Mouse (Mus musculus) heart, postnatal 0 days (tissue): ENCODE data around the gene Nrros. TPM values are rescaled to one million over a fixed set of nuclear protein-coding genes. Genes with fewer than 3 reads are reported as not detected.

Experiments used
- ATAC-seq: fragments of 200-750 bp; cut with Nextera tagmentation; 2 replicates; pipeline ENCODE4 v1.8.0; 2017; ENCODE audit warnings: low read depth, moderate number of reproducible peaks, moderate library complexity; ENCODE audit not compliant: insufficient read depth
- DNase-seq: peaks from one replicate; pipeline ENCODE4 v3.0.0-alpha.2; 2016; ENCODE audit warnings: low spot score
- H3K27ac ChIP-seq: fragments of 300-500 bp; sonication (generic); 2 replicates; pipeline ENCODE4 v1.5.1; 2014; ENCODE audit warnings: low read depth, mild to moderate bottlenecking
- H3K27me3 ChIP-seq: fragments of 300-500 bp; sonication (generic); 2 replicates; pipeline ENCODE4 v1.6.1; 2014; ENCODE audit warnings: low read length, mixed read lengths; ENCODE audit not compliant: control insufficient read depth, insufficient read depth
- H3K36me3 ChIP-seq: fragments of 300-500 bp; sonication (generic); replicated peaks from 2 replicates; pipeline ENCODE4 v1.6.1; 2014; ENCODE audit warnings: low read length, mixed read lengths; ENCODE audit not compliant: control insufficient read depth, insufficient read depth
- H3K4me1 ChIP-seq: fragments of 300-500 bp; sonication (generic); 2 replicates; pipeline ENCODE4 v1.6.1; 2014; ENCODE audit warnings: antibody characterized with exemption; ENCODE audit not compliant: control insufficient read depth, insufficient read depth
- H3K4me2 ChIP-seq: fragments of 300-500 bp; sonication (generic); 2 replicates; pipeline ENCODE4 v1.6.1; 2014; ENCODE audit warnings: low read depth, mild to moderate bottlenecking, low read length, moderate library complexity
- H3K4me3 ChIP-seq: fragments of 300-500 bp; sonication (generic); 2 replicates; pipeline ENCODE4 v1.5.1; 2014; ENCODE audit warnings: low read depth, low read length
- H3K9ac ChIP-seq: fragments of 300-500 bp; sonication (generic); replicated peaks from 2 replicates; pipeline ENCODE4 v1.6.1; 2014; ENCODE audit warnings: low read depth, low read length, mixed read lengths
- H3K9me3 ChIP-seq: fragments of 300-500 bp; sonication (generic); replicated peaks from 2 replicates; pipeline ENCODE4 v1.6.1; 2016; ENCODE audit warnings: low read length; ENCODE audit not compliant: control insufficient read depth
- CTCF ChIP-seq: IDR thresholded peaks from 2 replicates; pipeline ENCODE4 v1.5.1; 2016; ENCODE audit warnings: antibody characterized with exemption, control low read depth, low read depth
- EP300 ChIP-seq: IDR thresholded peaks from 2 replicates; pipeline ENCODE4 v1.6.1; 2016; ENCODE audit warnings: antibody characterized with exemption, low read depth
- whole genome bisulfite sequencing: fragments of 180-500 bp; shearing (Covaris S2); extraction: QIAGEN DNeasy Blood & Tissue Kit; methylation state at CpG from one replicate; pipeline ENCODE4 v1.1.7; 2014; 5-methylcytosine and 5-hydroxymethylcytosine counted together
- polyA plus RNA-seq: library from polyadenylated mRNA; unstranded; fragments of >200 nt; fragmentation: Nextera tagmentation; extraction: Ambion mirVana; gene quantifications from 2 replicates; pipeline ENCODE4 v1.2.1, GENCODE M21; 2015
- total RNA-seq: library from RNA; depleted of rRNA; stranded (reverse); fragments of >200 nt; gene quantifications from 2 replicates; pipeline ENCODE4 v1.2.3, GENCODE M21; 2014; ENCODE audit warnings: low replicate concordance

The Nrros gene
- total and polyA plus RNA-seq, 2 experiments from 2014 or later = 6.1 to 13.4 TPM

- H3K4me2 ChIP-seq = peak overlapping the region; percentile 14; the same call in 1 of the 2 replicates
- WGBS = 52% methylated on average over 9 of the region's 9 CpGs
- H3K36me3 ChIP-seq = no peaks in the 10 kb centered on the region
- DNase-seq (no peak), ATAC-seq (no peak)
- H3K27ac ChIP-seq = peak overlapping the region; percentile 52; the same call in 1 of the 2 replicates
- H3K4me1 ChIP-seq = peaks cover 17% of the 10 kb centered on the region
- no peaks in the 10 kb centered on the region for H3K27me3 ChIP-seq
- H3K4me3 ChIP-seq = no peak overlapping the region
- TF ChIP-seq CTCF (no peak), EP300 (no peak)
- H3K9me3 ChIP-seq = no peaks in the 10 kb centered on the region
- no peak overlapping the region for H3K9ac ChIP-seq
Observed at GRCm38 (mm10) chr16:32160742-32161323, 4.6 kb downstream of the Nrros start.

GRCm38 (mm10) chr16:32158966-32159365 is 6.4 kb downstream of the Nrros start:
- 93% methylated on average over 3 of the region's 3 CpGs for WGBS
- Histone ChIP-seq H3K36me3 (no peaks in the 10 kb centered on the region), H3K27me3 (no peaks in the 10 kb centered on the region), H3K9me3 (no peaks in the 10 kb centered on the region), H3K4me2 (no peak overlapping the region), H3K4me1 (peaks cover 14% of the 10 kb centered on the region; the same call in 1 of the 2 replicates), H3K9ac (no peak overlapping the region), H3K4me3 (no peak overlapping the region), H3K27ac (no peak overlapping the region)
- TF ChIP-seq CTCF = no peak
- no peak for TF ChIP-seq EP300
- DNase-seq (no peak), ATAC-seq (no peak)

GRCm38 (mm10) chr16:32157369-32157768 is 8.0 kb downstream of the Nrros start:
- no peak overlapping the region for H3K27ac ChIP-seq
- ATAC-seq (no peak), DNase-seq (no peak)
- H3K9me3 ChIP-seq = no peaks in the 10 kb centered on the region
- TF ChIP-seq EP300 = no peak
- TF ChIP-seq CTCF = no peak
- H3K27me3 ChIP-seq = no peaks in the 10 kb centered on the region
- no peak overlapping the region for H3K4me3 ChIP-seq
- no peak overlapping the region for H3K4me2 ChIP-seq
- H3K4me1 ChIP-seq = peaks cover 14% of the 10 kb centered on the region; the same call in 1 of the 2 replicates
- WGBS = 81% methylated on average over 2 of the region's 2 CpGs
- no peaks in the 10 kb centered on the region for H3K36me3 ChIP-seq
- no peak overlapping the region for H3K9ac ChIP-seq

GRCm38 (mm10) chr16:32156719-32157118 is 8.7 kb downstream of the Nrros start:
- TF ChIP-seq EP300 = no peak
- TF ChIP-seq CTCF = no peak
- H3K4me2 ChIP-seq = no peak overlapping the region
- no peak overlapping the region for H3K4me3 ChIP-seq
- H3K4me1 ChIP-seq = peaks cover 14% of the 10 kb centered on the region; the same call in 1 of the 2 replicates
- H3K9ac ChIP-seq = no peak overlapping the region
- no peaks in the 10 kb centered on the region for H3K9me3 ChIP-seq
- no peaks in the 10 kb centered on the region for H3K27me3 ChIP-seq
- ATAC-seq (no peak), DNase-seq (no peak)
- 38% methylated on average over 3 of the region's 3 CpGs for WGBS
- H3K36me3 ChIP-seq = no peaks in the 10 kb centered on the region
- no peak overlapping the region for H3K27ac ChIP-seq

GRCm38 (mm10) chr16:32154437-32154836 is 11.0 kb downstream of the Nrros start:
- no peaks in the 10 kb centered on the region for H3K36me3 ChIP-seq
- H3K4me1 ChIP-seq = peaks cover 4% of the 10 kb centered on the region; the same call in 1 of the 2 replicates
- ATAC-seq (no peak), DNase-seq (peak; percentile 19)
- H3K9ac ChIP-seq = peak overlapping the region; percentile 33; the same call in 1 of the 2 replicates
- H3K4me3 ChIP-seq = no peak overlapping the region
- no peak for TF ChIP-seq EP300
- TF ChIP-seq CTCF = no peak
- 33% methylated on average over 13 of the region's 13 CpGs for WGBS
- H3K27me3 ChIP-seq = no peaks in the 10 kb centered on the region
- H3K27ac ChIP-seq = peak overlapping the region; percentile 15; the same call in 1 of the 2 replicates
- no peaks in the 10 kb centered on the region for H3K9me3 ChIP-seq
- peak overlapping the region; percentile 31 for H3K4me2 ChIP-seq

- H3K4me1 ChIP-seq = peaks cover 4% of the 10 kb centered on the region; the same call in 1 of the 2 replicates
- DNase-seq (no peak), ATAC-seq (no peak)
- no peak overlapping the region for H3K4me3 ChIP-seq
- H3K27me3 ChIP-seq = no peaks in the 10 kb centered on the region
- no peaks in the 10 kb centered on the region for H3K36me3 ChIP-seq
- WGBS = 90% methylated on average over 1 of the region's 1 CpGs
- peak overlapping the region; percentile 15; the same call in 1 of the 2 replicates for H3K27ac ChIP-seq
- H3K4me2 ChIP-seq = peak overlapping the region; percentile 31
- no peak overlapping the region for H3K9ac ChIP-seq
- H3K9me3 ChIP-seq = no peaks in the 10 kb centered on the region
- TF ChIP-seq CTCF (no peak), EP300 (no peak)
Observed at GRCm38 (mm10) chr16:32153976-32154375, 11.4 kb downstream of the Nrros start.
